Mouse (Mus musculus): Measurements from ENCODE around the gene Ctla4.

- TF ChIP-seq POLR2A (IDR thresholded peaks at IDR 0.05; ENCODE audit: extremely low read depth, insufficient read depth, low read length): no peak
- TF ChIP-seq CTCF (IDR thresholded peaks at IDR 0.05; ENCODE audit: extremely low read depth, insufficient read depth, low read length): no peak
Observed at GRCm38 (mm10) chr1:60953686-60954085, 66.9 kb downstream of the Ctla4 start.

Measured in cortical plate, adult 2 months (tissue).